Mouse (Mus musculus): ENCODE data around the gene Sh3bgrl.

Gene Sh3bgrl

GRCm38 (mm10) chrX:109132463-109132862 is 37.3 kb downstream of the Sh3bgrl start:
- no peak for DNase-seq (ENCODE audit: low read depth)

GRCm38 (mm10) chrX:109133500-109133899 is 38.3 kb downstream of the Sh3bgrl start:
- no peak for DNase-seq (ENCODE audit: low read depth)

GRCm38 (mm10) chrX:109136306-109136705 is 41.1 kb downstream of the Sh3bgrl start:
- DNase-seq (ENCODE audit: low read depth) = no peak

- DNase-seq (ENCODE audit: low read depth) = no peak
Observed at GRCm38 (mm10) chrX:109136820-109137219, 41.7 kb downstream of the Sh3bgrl start.

GRCm38 (mm10) chrX:109137295-109137694 is 42.1 kb downstream of the Sh3bgrl start:
- no peak for DNase-seq (ENCODE audit: low read depth)

GRCm38 (mm10) chrX:109141337-109141870 is 46.2 kb downstream of the Sh3bgrl start:
- no peak for DNase-seq (ENCODE audit: low read depth)

- no peak for DNase-seq (ENCODE audit: low read depth)
Observed at GRCm38 (mm10) chrX:109142281-109142680, 47.1 kb downstream of the Sh3bgrl start.

GRCm38 (mm10) chrX:109145779-109146178 is 50.6 kb downstream of the Sh3bgrl start:
- DNase-seq (ENCODE audit: low read depth) = no peak

GRCm38 (mm10) chrX:109147108-109147507 is 51.9 kb downstream of the Sh3bgrl start:
- DNase-seq (ENCODE audit: low read depth) = no peak

- no peak for DNase-seq (ENCODE audit: low read depth)
Observed at GRCm38 (mm10) chrX:109151228-109151627, 56.1 kb downstream of the Sh3bgrl start.

GRCm38 (mm10) chrX:109160326-109160725 is 65.2 kb downstream of the Sh3bgrl start:
- DNase-seq (ENCODE audit: low read depth) = no peak

- no peak for DNase-seq (ENCODE audit: low read depth)
Observed at GRCm38 (mm10) chrX:109160901-109161300, 65.7 kb downstream of the Sh3bgrl start.

GRCm38 (mm10) chrX:109175038-109175437 is 79.9 kb downstream of the Sh3bgrl start:
- no peak for DNase-seq (ENCODE audit: low read depth)

GRCm38 (mm10) chrX:109175470-109175869 is 80.3 kb downstream of the Sh3bgrl start:
- DNase-seq (ENCODE audit: low read depth) = no peak

GRCm38 (mm10) chrX:109184706-109185478 is 89.7 kb downstream of the Sh3bgrl start:
- DNase-seq (ENCODE audit: low read depth) = no peak

- no peak for DNase-seq (ENCODE audit: low read depth)
Observed at GRCm38 (mm10) chrX:109189607-109190006, 94.4 kb downstream of the Sh3bgrl start.

GRCm38 (mm10) chrX:109190969-109191368 is 95.8 kb downstream of the Sh3bgrl start:
- DNase-seq (ENCODE audit: low read depth) = no peak

- no peak for DNase-seq (ENCODE audit: low read depth)
Observed at GRCm38 (mm10) chrX:109191436-109191835, 96.3 kb downstream of the Sh3bgrl start.

GRCm38 (mm10) chrX:109196468-109196867 is 101.3 kb downstream of the Sh3bgrl start, which contains the start of gene Gm6377:
TSS of gene Gm6377 (plus strand) at chrX:109196756.
- no peak for DNase-seq (ENCODE audit: low read depth)

GRCm38 (mm10) chrX:109207843-109208242 is 112.7 kb downstream of the Sh3bgrl start:
- no peak for DNase-seq (ENCODE audit: low read depth)

- DNase-seq (ENCODE audit: low read depth) = no peak
Observed at GRCm38 (mm10) chrX:109228720-109229119, 133.6 kb downstream of the Sh3bgrl start.

- no peak for DNase-seq (ENCODE audit: low read depth)
Observed at GRCm38 (mm10) chrX:109235383-109236036, 140.3 kb downstream of the Sh3bgrl start.

- DNase-seq (ENCODE audit: low read depth) = peak; percentile 7
Observed at GRCm38 (mm10) chrX:109238163-109238562, 143.0 kb downstream of the Sh3bgrl start.

Data from c-Kit-positive CD71-positive TER-119-negative erythroid progenitor cells, embryonic 14.5 days (primary cell).